Mouse (Mus musculus) layer of hippocampus, adult 2 months (tissue): Measurements from ENCODE around the gene Lrp4. TPM values are rescaled to one million over a fixed set of nuclear protein-coding genes. Genes with fewer than 3 reads are reported as not detected.
"Not testable (repeated sequence)": the region's sequence is repeated elsewhere in the genome, so short reads cannot be mapped to it uniquely, and the experiment has no call there.

Source experiments
- DNase-seq, 2 experiments: peaks; one replicate each; pipeline ENCODE4 v3.0.0; 2022; ENCODE audit warnings: low spot score in 2 of 2
- H3K27ac ChIP-seq: fragments of 200-600 bp; 2 replicates; pipeline ENCODE4 v1.8.1; 2022
- H3K4me3 ChIP-seq: fragments of 200-600 bp; 2 replicates; pipeline ENCODE4 v1.8.1; 2022; ENCODE audit warnings: mild to moderate bottlenecking
- CTCF ChIP-seq: fragments of 200-600 bp; conservative IDR thresholded peaks from 2 replicates; pipeline ENCODE4 v1.8.1; 2022; ENCODE audit warnings: antibody characterized with exemption, mild to moderate bottlenecking, moderate library complexity
- total RNA-seq, 2 experiments: library from RNA; stranded (reverse); gene quantifications; 2 replicates each; pipeline ENCODE4 v1.2.3; 2021

Lrp4 gene
- total RNA-seq, 2 experiments from 2014 or later: 30.1 to 30.6 TPM

- no peak for DNase-seq
- no peak for TF ChIP-seq CTCF
- Histone ChIP-seq H3K27ac (peak overlapping the region; percentile 18; the same call in 1 of the 2 replicates), H3K4me3 (no peak overlapping the region)
These were observed 18.9 kb downstream of the Lrp4 start for GRCm38 (mm10) chr2:91476251-91476661.

GRCm38 (mm10) chr2:91476841-91477240, 19.5 kb downstream of the Lrp4 start:
- no peak for TF ChIP-seq CTCF

DNA sequence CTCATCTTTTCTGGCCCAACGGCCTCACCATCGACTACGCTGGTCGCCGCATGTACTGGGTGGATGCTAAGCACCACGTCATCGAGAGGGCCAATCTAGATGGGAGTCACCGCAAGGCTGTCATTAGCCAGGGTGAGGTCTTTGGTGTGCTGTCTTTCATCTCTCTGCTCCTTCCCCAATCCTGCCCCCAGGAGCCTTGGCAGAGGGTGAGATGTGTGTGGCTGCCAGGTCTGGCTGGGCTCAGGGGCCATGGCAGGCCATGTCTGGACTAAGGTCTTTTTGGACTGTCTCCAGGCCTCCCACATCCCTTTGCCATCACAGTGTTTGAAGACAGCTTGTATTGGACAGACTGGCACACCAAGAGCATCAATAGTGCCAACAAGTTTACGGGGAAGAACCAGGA, 23.1 kb downstream of the Lrp4 start:
- peak overlapping the region; percentile 28; the same call in 1 of the 2 replicates for H3K27ac ChIP-seq
- TF ChIP-seq CTCF: no peak
- DNase-seq: no peak

More at GRCm38 (mm10) chr2:91476841-91477240, 19.5 kb downstream of the Lrp4 start:
- H3K4me3 ChIP-seq: no peak overlapping the region
- no peak for DNase-seq
- no peak overlapping the region for H3K27ac ChIP-seq

DNA sequence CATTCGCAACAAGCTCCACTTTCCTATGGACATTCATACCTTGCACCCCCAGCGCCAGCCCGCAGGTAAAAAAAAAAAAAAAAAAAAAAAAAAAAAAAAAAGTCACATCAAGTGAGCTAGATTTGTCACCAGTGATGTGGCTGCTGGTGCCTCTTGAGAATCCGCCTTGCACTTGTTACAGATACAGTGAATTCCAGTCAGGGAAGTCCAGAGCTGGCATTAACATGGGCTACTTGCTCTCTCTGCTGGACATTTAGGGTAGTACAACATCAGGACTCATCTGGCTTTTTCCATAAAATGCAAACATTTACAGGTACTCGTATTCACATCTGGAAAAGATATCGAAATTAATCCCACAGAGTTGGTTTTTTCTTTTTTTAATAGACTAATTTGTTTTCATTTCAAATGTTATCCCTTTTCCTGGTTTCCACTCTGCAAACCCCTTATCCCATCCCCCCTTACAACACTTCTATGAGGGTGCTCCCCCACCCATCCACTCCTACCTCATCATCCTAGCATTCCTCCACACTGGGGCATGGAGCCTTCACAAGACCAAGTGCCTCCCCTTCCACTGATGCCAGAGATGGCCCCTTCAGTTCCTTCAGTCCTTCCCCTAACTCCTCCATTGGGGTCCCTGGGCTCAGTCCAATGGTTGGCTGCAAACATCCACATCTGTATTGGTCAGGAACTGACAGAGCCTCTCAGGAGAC, 23.6 kb downstream of the Lrp4 start:
- Histone ChIP-seq H3K4me3 (no peak overlapping the region), H3K27ac (no peak overlapping the region)
- peak; percentile 66 to 69 for DNase-seq
- peak; percentile 85 for TF ChIP-seq CTCF

More for the DNA sequence above, 23.1 kb downstream of the Lrp4 start:
- H3K4me3 ChIP-seq: no peak overlapping the region

DNA sequence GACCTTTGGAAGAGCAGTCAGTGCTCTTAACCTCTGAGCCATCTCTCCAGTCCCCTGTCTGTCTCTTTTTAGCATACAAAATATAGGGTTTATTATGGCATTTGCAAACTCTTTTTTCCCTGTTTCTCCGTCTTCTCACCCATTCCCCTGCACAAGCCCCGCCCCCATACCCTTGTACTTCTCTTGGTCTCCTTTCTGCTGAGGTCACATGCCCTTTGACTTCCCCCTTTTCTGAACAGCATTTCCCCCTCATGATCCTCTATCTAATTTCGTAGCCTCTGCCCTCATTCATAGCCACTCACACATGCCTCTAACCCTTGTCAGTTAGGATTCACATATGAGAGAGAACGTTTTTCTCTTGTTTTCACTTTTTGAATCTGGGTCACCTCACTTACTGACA, 27.4 kb downstream of the Lrp4 start:
- no peak overlapping the region for H3K4me3 ChIP-seq
- DNase-seq: no peak
- no peak overlapping the region for H3K27ac ChIP-seq
- no peak for TF ChIP-seq CTCF

GRCm38 (mm10) chr2:91485256-91485655, 27.9 kb downstream of the Lrp4 start:
- Histone ChIP-seq H3K4me3 (no peak overlapping the region), H3K27ac (no peak overlapping the region)
- DNase-seq: no peak
- no peak for TF ChIP-seq CTCF

GRCm38 (mm10) chr2:91487295-91487694, 30.0 kb downstream of the Lrp4 start:
- peak; percentile 76 for TF ChIP-seq CTCF
- not testable (repeated sequence) for H3K4me3 ChIP-seq, H3K27ac ChIP-seq
- DNase-seq: peak in 1 of 2 experiments; percentile 21

DNA sequence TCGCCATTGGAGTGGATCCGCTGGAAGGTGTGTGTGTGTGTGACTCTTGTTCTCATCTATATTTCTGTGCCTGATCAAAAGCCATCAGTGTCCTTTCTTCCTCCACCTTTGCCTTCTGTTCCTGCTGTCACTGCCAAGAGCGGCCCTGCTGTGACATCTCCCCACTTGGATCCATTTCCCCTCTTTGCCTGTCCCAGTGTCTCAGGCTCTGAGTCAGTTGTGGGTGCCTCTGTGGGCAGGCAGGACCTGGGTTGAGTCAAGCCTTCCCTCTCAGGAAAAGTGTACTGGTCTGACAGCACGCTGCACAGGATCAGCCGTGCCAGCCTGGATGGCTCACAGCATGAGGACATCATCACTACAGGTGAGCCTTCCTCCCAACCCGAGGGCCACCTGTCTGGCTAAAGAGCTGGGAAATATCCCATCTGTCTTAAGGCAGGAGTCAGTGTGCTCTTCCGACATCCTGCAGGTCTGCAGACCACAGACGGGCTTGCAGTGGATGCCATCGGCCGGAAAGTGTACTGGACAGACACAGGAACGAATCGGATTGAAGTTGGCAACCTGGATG, 34.8 kb downstream of the Lrp4 start:
- no peak for TF ChIP-seq CTCF
- H3K4me3 ChIP-seq: no peak overlapping the region
- no peak overlapping the region for H3K27ac ChIP-seq
- DNase-seq: no peak

DNA sequence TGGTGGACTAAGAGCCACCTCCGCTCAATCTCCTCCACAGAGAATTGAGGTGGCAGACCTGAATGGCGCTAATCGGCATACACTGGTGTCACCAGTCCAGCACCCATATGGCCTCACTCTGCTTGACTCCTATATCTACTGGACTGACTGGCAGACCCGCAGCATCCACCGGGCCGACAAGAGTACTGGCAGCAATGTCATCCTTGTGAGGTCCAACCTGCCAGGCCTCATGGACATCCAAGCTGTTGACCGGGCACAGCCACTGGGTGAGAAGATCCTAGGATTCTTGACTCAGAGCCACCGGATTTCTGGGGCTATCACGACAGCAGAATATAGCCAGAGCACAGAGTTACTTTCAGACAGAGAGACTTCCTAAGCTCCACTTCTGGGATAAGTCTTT, 36.7 kb downstream of the Lrp4 start:
- H3K27ac ChIP-seq: no peak overlapping the region
- TF ChIP-seq CTCF: no peak

GRCm38 (mm10) chr2:91498093-91498719, 40.9 kb downstream of the Lrp4 start:
- no peak for DNase-seq
- no peak for TF ChIP-seq CTCF
- Histone ChIP-seq H3K4me3 (no peak overlapping the region), H3K27ac (no peak overlapping the region)

More for the DNA sequence above, 36.7 kb downstream of the Lrp4 start:
- no peak overlapping the region for H3K4me3 ChIP-seq
- no peak for DNase-seq

- Histone ChIP-seq H3K4me3 (no peak overlapping the region), H3K27ac (no peak overlapping the region)
- no peak for DNase-seq
- no peak for TF ChIP-seq CTCF
These were observed 50.8 kb downstream of the Lrp4 start for GRCm38 (mm10) chr2:91508076-91508475.

DNA sequence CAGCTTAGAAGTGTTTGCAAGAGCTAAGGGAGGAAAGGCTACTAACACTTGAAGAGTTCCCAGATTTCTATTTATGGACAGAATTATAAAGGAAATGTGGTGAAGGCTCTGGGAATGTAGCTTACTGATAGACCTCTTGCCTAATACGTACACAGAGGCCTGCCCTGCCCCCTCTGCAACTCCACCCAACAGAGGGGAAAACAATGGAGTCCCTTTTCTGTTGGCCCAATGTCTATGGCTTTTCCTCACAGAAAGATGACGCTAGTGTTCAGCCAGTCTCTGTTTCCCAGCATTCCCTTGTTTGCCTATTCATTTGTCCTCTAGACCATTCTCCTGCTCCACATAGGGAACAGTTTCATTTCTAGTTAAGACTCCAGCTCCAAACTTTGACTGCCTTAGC, 59.9 kb downstream of the Lrp4 start:
- Histone ChIP-seq H3K4me3 (no peak overlapping the region), H3K27ac (peak overlapping the region; percentile 68)
- peak in 1 of 2 experiments; percentile 8 for DNase-seq
- no peak for TF ChIP-seq CTCF
